Mouse (Mus musculus) lung, postnatal 0 days (tissue): ENCODE measurements around the gene Ncoa3.
"Not testable (repeated sequence)": the region's sequence is repeated elsewhere in the genome, so short reads cannot be mapped to it uniquely, and the experiment has no call there.

Experiments used
- CTCF ChIP-seq: IDR thresholded peaks from 2 replicates; pipeline ENCODE4 v1.5.1; 2016; ENCODE audit warnings: antibody characterized with exemption, mild to moderate bottlenecking
- EP300 ChIP-seq: IDR thresholded peaks from 2 replicates; pipeline ENCODE4 v1.6.1; 2016; ENCODE audit warnings: antibody characterized with exemption, mild to moderate bottlenecking, control low read depth

DNA sequence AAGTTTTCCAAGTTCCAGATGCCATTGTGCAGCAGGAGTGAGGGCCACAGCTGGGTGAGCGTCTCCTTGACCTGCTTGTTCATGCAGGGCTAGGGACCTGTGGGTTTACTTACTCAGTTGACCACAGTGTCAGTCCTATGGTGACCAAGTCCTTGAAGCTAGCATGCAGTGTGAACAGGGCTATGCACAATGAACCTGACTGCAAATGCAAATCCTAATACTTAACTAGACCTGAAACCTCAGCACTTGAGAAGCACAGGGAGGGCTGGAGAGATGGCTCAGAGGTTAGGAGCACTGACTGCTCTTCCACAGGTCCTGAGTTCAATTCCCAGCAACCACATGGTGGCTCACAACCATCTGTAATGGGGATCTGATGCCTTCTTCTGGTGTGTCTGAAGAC lies 43.7 kb upstream of the Ncoa3 start:
- TF ChIP-seq CTCF, EP300: not testable (repeated sequence)
